Mouse (Mus musculus) left cerebral cortex, postnatal 36 days (tissue): ENCODE data around the gene Itga8. TPM values are rescaled to one million over a fixed set of nuclear protein-coding genes. Genes with fewer than 3 reads are reported as not detected.

Experiments
- DNase-seq, 2 experiments: peaks; one replicate each; pipeline ENCODE4 v3.0.0; 2021 to 2022; ENCODE audit warnings: low spot score in 2 of 2, mixed read lengths in 1 of 2
- intact Hi-C: fragments of 180-260 bp; cut with DNase I; formaldehyde crosslinking; loops from one replicate; pipeline ENCODE4 v1.15.1; 2025
- total RNA-seq, 2 experiments: library from RNA; stranded (reverse); gene quantifications; 2 replicates each; pipeline ENCODE4 v1.2.3; 2021

Itga8 gene
- total RNA-seq, 2 experiments from 2014 or later = 7.2 to 10.9 TPM

DNA sequence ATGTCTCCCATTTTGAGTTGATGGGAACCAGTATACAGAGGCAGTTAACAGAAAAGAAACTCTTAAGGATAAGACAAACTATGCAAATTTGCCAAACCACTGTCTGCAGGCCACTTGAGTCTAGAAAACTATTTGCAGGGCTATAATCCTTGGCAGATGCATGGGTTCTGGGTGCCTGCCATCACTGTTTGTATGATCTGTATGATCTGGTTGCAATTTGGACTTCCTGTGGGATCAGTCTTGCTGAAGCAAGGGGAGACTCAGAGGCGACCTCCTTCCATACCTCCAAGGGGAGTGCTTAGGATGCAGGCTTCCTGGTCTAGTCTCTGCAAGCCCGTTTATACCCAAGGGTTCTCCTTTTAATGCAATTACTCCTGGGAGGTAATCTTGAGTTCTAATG, 155.1 kb downstream of the Itga8 start:
- DNase-seq = no peak
- intact Hi-C loops = no loop called here

DNA sequence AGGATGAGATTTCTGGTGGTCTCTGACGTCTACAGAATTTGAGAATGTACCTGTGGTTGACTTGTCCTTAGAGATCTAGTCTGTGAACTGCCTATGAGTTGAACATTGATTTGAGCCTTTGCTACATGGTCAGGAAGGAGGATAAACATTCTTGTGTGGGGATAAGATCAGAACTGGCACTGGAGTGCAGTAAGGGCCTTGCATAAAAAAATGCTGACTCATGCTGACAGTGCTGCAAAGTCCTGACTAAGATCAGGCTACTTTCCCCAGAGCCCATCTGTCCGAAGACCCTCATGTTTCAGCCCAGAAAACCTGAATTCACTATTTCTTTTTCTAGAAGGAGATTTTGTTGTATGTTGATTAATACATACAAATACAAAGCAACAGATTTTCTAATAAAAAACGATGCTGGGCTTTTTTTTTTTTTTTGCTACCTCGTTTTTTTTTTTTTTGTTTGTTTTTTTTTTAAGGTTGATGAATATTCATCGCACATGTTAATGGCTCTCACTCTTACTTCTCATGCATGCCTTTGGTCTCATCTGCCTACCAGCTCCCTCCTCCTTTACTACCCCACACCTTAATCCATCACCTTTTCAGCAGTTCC, 162.9 kb downstream of the Itga8 start:
- intact Hi-C loops = no loop called here
- no peak for DNase-seq

DNA sequence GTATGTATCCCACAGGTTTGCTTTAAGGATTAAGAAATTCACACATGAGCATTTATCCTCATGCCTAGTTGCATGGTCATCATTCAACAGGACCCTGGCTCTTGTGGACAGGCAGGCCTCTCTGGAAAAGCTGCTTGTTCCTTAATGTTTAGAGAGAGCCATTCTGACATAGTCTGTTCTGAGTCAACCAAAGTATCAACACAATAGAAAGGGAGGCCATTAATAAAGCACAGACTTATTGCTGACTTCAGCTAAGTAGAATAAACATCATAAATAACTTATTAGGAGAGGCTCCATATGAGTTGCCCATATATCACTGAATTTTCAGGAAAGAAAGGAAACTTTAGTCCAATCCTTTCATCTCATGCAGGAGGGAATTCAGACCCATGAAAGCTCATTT, 175.1 kb downstream of the Itga8 start:
- DNase-seq = no peak
- intact Hi-C loops = no loop called here

DNA sequence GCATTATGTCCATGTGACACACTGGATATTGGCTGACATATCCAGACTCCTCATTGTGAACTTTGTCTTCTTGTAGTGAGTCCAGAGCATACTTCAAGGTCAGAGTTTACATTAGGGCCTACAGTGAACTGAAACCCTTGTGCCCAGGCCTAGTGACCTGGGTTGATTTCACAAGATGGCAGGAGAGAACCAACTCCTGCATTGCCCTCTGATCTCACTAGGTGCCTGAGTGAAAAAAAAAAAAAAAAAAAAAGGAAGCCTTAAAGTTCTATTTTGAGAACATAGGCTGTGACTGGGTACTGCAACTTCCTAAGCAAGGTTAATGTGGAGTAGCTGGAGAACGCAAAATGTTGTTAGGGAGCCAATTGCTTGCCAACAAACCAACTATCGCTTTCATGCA, 186.2 kb downstream of the Itga8 start:
- intact Hi-C loops = no loop called here
- DNase-seq = no peak

DNA sequence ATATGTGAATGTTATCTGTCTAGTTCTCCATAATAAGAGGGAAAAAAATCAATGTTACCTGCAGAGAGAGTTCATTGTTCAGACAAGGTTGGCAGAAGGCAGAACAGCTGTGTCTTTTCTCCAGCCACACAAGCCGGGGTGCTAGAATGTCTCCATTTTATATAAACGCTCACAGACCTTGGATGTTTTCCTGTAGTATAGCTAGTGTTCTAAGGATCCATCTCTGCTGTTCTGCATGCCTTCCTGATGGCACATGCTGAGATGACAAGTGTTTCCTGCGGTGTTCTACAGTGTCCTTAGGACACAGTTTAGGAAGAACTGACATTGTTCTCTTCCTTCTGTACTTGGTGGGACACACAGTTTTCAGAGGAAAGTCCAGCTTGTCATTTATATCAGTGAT, 192.4 kb downstream of the Itga8 start:
- DNase-seq = no peak
- intact Hi-C loops = no loop called here

DNA sequence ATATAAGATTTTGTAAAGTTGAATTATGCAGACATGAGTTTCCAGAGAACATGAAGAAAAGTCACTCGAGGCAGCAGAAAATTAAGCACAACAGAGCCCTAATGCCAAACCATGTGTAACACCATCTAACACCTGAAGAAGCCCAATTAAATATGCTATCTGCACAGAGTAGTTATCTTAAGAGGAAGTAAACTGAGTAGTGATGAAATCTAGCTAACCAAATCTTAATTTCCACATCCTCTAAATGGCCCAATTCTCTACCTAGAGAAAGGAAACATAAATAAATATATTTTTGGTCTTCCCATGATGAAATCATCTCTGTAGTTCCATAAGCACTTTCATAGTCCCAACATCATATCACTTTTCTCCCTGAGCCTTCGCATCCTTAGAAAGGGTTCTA, 193.4 kb downstream of the Itga8 start:
- DNase-seq = no peak
- intact Hi-C loops = no loop called here

DNA sequence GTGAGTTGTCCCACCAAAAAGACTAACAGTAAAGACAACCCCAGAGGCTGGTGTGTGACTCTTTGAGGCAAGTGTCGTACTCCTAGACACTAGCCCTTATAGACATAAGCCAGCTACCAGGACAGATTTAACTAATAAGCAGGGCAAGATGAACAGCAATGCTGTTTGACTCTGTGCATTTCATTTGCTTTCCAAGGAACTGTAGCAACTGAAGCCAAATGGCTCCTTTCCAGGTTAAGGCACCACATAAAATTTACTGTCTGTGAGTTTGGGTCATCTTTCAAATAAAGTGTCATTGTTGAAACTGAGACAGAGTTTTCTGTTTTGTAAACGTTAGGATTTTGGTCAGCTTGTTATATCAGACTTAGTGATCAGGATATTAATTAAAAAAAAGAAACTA, 194.5 kb downstream of the Itga8 start:
- DNase-seq = no peak
- intact Hi-C loops = no loop called here

DNA sequence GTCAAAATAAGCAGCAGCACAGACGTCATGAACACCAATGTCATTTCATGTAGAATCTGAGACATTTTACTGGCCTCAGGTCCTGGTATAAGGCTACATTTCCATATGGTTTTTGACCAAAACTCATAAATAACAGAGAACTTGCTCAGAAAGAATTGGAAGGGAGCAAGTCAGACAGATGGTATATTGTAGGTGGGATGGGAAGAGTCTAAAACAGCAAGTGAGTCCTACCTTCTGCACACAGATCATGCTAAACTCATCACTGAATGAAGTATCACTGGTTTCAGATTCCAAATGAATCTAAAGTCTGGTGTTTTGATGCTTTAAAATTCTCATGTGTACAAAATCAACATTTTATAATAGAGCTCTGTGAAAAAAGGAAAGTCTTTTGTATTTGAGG, 198.5 kb downstream of the Itga8 start:
- DNase-seq = no peak
- intact Hi-C loops = no loop called here

DNA sequence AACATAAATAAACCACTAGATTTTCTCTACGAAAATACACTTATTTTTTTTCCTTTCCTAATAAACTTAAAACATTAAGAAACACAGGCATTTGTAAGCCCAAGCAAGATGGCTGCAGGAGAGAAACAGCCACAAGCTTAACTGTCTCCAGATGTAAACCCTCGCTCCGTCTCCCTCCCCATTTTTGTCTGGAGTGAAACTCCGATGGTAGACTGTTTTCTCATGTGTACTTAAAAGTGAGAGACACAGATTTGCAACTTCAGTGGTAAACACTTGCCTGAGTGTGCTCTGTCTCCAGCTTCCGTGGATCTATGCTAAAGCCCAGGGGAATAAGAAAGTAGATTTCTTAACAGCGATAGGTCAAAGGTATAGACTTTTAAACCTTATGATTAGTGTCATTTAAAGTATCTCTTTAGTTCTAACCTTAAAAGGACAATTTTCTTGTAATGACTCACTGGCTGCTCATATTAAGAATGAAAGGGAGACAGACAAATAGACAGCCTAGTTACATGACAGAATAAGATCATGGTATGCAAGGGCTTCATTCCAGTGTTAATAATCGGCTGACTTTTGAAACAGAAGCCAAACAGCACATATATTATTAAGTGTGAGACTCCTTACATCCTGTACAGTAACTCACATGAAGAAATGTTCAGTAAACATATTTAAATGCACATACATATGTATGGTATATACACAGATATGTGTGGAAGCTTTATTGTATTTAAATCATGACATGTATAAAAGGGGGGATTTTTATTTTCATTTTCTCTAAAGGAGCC, 209.3 kb downstream of the Itga8 start:
- no peak for DNase-seq
- intact Hi-C loops = no loop called here

DNA sequence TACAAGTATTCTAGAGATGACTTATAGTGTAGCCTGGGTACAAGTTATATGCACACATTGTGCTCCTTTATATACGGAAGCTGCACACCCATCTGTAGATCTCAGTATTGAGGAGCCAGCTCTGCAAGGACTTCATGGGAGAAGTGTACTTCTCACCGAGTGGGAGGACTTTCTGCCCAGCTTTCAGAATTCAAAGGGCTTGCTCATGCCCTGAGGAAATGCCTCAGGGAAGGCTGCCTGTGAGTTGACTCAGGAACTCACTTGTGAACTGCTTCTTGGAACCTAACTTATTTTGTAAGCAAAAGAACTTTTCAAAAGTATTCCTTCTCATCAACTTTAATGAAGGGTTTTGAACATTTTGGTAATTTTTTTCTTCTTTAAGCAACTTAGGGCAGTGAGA, 210.7 kb downstream of the Itga8 start:
- no peak for DNase-seq
- intact Hi-C loops = no loop called here

DNA sequence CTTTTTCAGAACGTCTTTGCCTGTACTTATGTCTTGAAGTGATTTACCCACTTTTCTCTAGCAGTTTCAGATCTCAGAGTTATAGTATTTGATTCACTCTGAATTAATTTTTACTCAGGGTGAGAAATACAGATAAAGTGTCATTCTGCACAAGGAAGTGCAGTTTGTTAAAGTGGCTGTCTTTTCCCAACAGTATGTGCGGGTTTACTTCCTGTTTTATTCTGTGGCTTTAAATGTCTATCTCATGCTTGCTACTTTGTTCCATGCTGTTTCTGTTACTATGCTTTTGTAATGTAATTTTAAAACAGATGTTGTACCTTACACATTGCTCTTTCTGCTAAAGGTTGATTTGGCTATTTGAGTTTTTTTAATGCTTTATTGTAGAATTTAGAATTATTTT, 216.2 kb downstream of the Itga8 start:
- intact Hi-C loops = no loop called here
- no peak for DNase-seq

DNA sequence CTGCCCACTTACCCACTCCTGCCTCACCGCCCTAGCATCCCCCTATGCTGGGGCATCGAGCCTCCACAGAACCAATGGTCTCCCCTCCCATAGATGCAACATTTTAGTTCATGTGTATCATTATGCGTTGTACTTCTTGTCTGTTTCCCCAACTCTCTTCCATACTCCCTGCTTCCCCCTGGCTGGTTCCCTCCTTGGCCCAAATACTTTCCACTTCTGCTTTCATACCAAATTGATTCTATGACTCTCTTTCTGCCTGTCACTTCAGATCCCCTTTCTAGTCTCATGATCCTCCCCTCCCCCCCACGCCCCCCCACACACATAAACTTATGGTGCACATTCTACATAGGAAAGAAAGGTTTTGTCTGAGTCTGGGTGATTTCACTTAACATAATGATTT, 217.4 kb downstream of the Itga8 start:
- intact Hi-C loops = no loop called here
- no peak for DNase-seq

DNA sequence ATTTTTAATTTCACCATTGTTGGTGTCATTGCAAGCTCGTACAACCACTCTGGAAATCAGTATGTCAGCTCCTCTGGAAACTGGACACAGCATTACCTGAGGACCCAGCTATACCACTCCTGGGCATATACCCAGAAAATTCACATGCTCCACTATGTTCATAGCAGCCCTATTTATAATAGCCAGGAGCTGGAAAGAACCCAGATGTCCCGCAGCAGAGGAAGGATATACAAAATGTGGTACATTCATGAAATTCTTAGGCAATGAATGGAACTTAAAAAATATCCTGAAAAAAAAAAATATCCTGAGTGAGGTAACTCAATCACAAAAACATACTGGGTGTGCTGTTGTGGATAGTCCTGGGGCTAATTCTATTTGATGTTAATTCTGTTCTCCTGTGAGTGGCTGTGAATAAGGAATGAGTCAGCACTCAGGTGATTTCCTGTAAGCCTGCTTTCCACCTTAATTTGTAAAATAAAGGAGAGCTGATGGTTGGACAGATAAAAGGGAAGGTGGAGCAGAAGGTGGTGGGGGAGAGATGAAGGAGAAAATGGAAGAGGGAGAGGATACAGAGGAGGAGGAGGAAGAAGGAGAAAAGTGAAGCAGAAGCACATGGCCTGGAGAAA, 224.3 kb downstream of the Itga8 start:
- DNase-seq = no peak

DNA sequence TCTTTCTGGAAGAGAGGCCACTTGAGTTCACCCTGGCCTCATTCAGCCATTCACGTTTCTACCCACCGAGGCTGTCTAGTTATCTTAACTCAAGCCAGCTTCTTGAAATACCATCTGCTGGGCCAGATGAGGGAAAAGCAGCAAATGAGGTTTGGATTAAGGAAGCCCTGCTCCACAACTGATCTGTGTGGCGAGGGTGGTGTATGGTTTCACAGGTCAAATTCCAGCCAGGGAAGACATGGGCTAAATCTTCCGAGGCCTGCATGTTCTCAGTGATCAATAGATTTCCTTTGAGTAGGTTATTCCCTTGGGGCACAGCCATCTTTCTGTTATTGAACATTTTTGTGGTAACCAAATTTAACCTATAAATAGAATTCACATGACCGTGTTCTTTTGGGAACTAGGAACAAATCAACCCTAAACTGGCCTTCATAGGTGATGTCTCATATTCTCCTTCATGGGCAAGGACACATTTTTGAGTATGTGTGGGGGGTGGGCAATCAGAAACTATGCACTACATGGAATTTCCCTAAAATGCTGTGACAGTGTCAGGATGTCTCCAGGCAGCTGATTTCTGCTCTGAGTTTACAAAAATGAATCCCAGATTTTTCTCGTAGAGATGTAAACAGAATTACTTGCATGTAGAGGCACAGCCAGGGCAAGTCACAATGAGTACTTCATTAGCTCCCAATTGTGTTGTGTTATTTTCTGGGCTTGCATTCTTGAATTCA, 235.9 kb downstream of the Itga8 start:
- intact Hi-C loops = no loop called here
- DNase-seq = no peak

More for the DNA sequence above, 224.3 kb downstream of the Itga8 start:
- intact Hi-C loops = no loop called here

DNA sequence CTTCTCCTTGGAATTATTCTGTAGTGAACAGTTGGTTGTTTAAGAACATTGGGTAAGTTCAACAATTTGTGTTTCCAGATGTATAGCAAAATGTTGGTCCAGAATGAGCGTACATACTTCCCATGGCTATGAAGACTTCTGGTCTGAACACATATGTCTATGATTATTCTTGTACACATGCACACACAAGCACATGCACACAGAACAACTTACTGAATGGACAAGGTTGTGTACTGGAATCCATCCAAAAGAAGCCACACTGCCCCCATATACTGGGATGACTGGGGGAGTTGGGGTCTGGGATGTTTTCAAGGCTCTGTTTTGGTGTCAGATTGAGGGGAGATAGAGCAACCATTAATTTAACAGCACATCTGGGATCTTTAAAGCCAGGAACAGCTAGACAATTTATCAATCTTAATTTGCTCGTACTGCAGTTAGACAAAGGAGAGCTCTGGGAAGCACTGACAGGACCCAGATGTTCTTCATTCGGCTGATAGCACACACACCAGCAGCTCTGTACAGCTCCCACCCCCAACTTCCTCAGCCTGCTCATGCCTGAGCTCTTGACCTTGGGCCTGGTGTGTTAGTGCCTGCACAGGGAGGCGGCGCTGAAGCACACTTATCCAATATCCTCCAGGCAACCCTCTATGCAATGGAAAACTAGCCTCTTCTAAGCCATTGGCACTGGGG, 241.5 kb downstream of the Itga8 start:
- intact Hi-C loops = no loop called here
- DNase-seq = no peak

Other genes with a start within 250 kb of the Itga8 start
- 10 to 100 TPM; 51.4 to 57.8 TPM for gene Mindy3, start 117.5 kb upstream of the Itga8 start, total RNA-seq